Mouse (Mus musculus) liver, embryonic 14.5 days (tissue): ENCODE measurements around the gene Minpp1.

ENCODE experiments used
- CTCF ChIP-seq: IDR thresholded peaks from 2 replicates; pipeline ENCODE4 v1.5.1; 2016; ENCODE audit warnings: antibody characterized with exemption, low read depth, control low read depth
- EP300 ChIP-seq: IDR thresholded peaks from 2 replicates; pipeline ENCODE4 v1.6.1; 2016; ENCODE audit warnings: antibody characterized with exemption, low read depth

DNA sequence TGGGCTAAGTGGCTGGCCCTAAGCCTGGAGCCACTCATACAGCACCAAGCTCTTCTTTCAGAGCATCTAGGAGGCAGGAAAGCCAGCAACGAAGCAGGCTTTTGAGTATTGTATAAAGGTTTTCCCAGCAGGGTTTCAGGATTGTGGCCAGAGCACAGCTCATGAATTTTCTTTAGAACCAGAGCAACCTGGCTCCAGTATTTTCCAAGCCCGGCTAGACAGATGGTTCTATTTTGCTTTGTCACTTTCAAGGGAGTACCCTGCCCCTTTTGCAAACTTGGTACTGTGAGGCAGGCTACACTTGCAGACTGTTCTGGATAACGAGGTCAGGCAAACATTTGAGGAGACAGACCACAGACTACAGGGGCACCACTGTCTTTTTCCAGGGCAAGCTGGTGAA lies 69.7 kb downstream of the Minpp1 start:
- TF ChIP-seq CTCF (no peak), EP300 (no peak)
